In the genomic region with DNA sequence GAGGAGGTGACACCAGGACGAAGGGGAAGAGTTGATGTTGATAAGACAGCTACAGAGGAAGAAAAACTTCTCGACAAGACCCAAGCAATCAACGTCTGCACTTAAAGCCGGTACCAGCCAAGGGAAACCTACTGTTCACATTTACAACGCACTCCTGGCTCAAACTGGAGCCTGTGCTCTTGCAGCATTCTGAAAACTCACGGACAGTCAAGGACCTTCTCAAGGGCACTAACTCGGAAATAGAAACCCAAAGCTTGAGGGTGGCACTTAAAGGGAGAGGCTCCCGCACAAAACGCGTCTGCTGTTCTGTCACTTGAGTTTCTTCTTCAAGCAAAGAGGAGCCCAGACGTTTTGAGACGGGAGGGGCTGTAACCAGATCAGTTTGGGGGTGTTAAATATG, we compare ENCODE assay signal across 19 mouse cellular contexts.
DNase-seq lines count a peak whose midpoint lies in the region; ATAC-seq lines count a peak whose summit lies in the region.
"Had no signal": no experiment of that assay in that cellular context is flagged by ENCODE, and none has a peak within 500 bp of the region (broad histone marks: within the 10 kb centered on the region; RNA-seq: fewer than 3 reads in every experiment).

No protein-coding gene starts in this region.

- 0 out of 2 replicates have a peak overlapping the region, but pooled peaks have one; percentile 16 for H3K9ac ChIP-seq in heart, embryonic 16.5 days (ENCODE audit: low read length)
- H3K9ac ChIP-seq: embryonic facial prominence, embryonic 15.5 days; forebrain, embryonic 12.5 days; hindbrain, embryonic 12.5 days; intestine, embryonic 15.5 days; lung, embryonic 15.5 days; midbrain, embryonic 12.5 days had no signal

- H3K36me3 ChIP-seq in heart, embryonic 16.5 days (ENCODE audit: control insufficient read depth, insufficient read depth) = no peaks in the 10 kb centered on the region
- H3K36me3 ChIP-seq: embryonic facial prominence, embryonic 15.5 days; forebrain, embryonic 12.5 days; G1E; hindbrain, embryonic 12.5 days; intestine, embryonic 15.5 days; lung, embryonic 15.5 days; midbrain, embryonic 12.5 days had no signal

- peak overlapping the region; percentile 51 for H3K4me2 ChIP-seq in heart, embryonic 16.5 days (ENCODE audit: low read depth, low read length)
- H3K4me2 ChIP-seq: embryonic facial prominence, embryonic 15.5 days; forebrain, embryonic 12.5 days; hindbrain, embryonic 12.5 days; intestine, embryonic 15.5 days; lung, embryonic 15.5 days; midbrain, embryonic 12.5 days had no signal

- ATAC-seq in heart, embryonic 16.5 days (replicated peaks; ENCODE audit: extremely low read depth, insufficient read depth, low FRiP score) = peak; percentile 70; the same call in 1 of the 2 replicates
- ATAC-seq: intestine, embryonic 15.5 days had no signal

- intact Hi-C loops in left cerebral cortex, postnatal 10 days (cut with DNase I) = no loop called here

- no peaks in the 10 kb centered on the region for H3K9me3 ChIP-seq in heart, embryonic 16.5 days (replicated peaks; ENCODE audit: control insufficient read depth, low read length)
- H3K9me3 ChIP-seq: embryonic facial prominence, embryonic 15.5 days; forebrain, embryonic 12.5 days; hindbrain, embryonic 12.5 days; intestine, embryonic 15.5 days; lung, embryonic 15.5 days; midbrain, embryonic 12.5 days had no signal

- DNase-seq in ovary, postnatal 36 days (ENCODE audit: low spot score) = peak; percentile 8
- DNase-seq in ovary, postnatal 14 days (ENCODE audit: low spot score) = no peak
- peak; percentile 10 for DNase-seq in brain, adult 2 months (ENCODE audit: low read depth, low spot score)
- DNase-seq in frontal cortex, postnatal 36 days (ENCODE audit: low spot score in 2 of 2) = no peak
- no peak for DNase-seq in cerebellum, postnatal 14 days
- no peak for DNase-seq in left cerebral cortex, postnatal 10 days (ENCODE audit: extremely low spot score in 1 of 2, low spot score in 2 of 2)
- DNase-seq: cerebellum, adult 8-10 months; gastrocnemius, postnatal 36 days; kidney, postnatal 10 days; right cerebral cortex, postnatal 25 days had no signal

- H3K4me3 ChIP-seq in heart, embryonic 16.5 days (ENCODE audit: low read length) = no peak overlapping the region
- H3K4me3 ChIP-seq: embryonic facial prominence, embryonic 15.5 days; forebrain, embryonic 12.5 days; hindbrain, embryonic 12.5 days; intestine, embryonic 15.5 days; lung, embryonic 15.5 days; midbrain, embryonic 12.5 days; myocyte had no signal

- H3K4me1 ChIP-seq in heart, embryonic 16.5 days (ENCODE audit: control insufficient read depth, insufficient read depth, low read length) = peaks cover 9% of the 10 kb centered on the region; the same call in 1 of the 2 replicates
- H3K4me1 ChIP-seq: embryonic facial prominence, embryonic 15.5 days; forebrain, embryonic 12.5 days; hindbrain, embryonic 12.5 days; intestine, embryonic 15.5 days; lung, embryonic 15.5 days; midbrain, embryonic 12.5 days had no signal

- H3K27ac ChIP-seq in heart, embryonic 16.5 days (ENCODE audit: low read length) = peak overlapping the region; percentile 71
- H3K27ac ChIP-seq: embryonic facial prominence, embryonic 15.5 days; forebrain, embryonic 12.5 days; hindbrain, embryonic 12.5 days; intestine, embryonic 15.5 days; lung, embryonic 15.5 days; midbrain, embryonic 12.5 days had no signal

- 36% methylated on average over 12 of the region's 12 CpGs for WGBS in heart, embryonic 16.5 days

- H3K27me3 ChIP-seq in heart, embryonic 16.5 days (ENCODE audit: control insufficient read depth, insufficient read depth, low read length) = no peaks in the 10 kb centered on the region
- H3K27me3 ChIP-seq: embryonic facial prominence, embryonic 15.5 days; forebrain, embryonic 12.5 days; hindbrain, embryonic 12.5 days; intestine, embryonic 15.5 days; lung, embryonic 15.5 days; midbrain, embryonic 12.5 days had no signal

Comparison
In these comparisons a context has a peak if more than half of its experiments do, and no peak if none do; other contexts are left out.
1. DNase-seq: peak in ovary, postnatal 36 days (single experiment) and brain, adult 2 months (single experiment); none in ovary, postnatal 14 days (single experiment), frontal cortex, postnatal 36 days (0 of 2), cerebellum, postnatal 14 days (0 of 2) and left cerebral cortex, postnatal 10 days (0 of 2).